Mouse (Mus musculus): ENCODE measurements at regions not wholly inside any gene's neighbourhood (a gene's known extent, or its start where the extent isn't known, plus 50 kb on each side); places are given as distances from the start of the nearest gene placed in this dataset.

- no peak for ATAC-seq
Measured at GRCm38 (mm10) chr12:78119855-78120254, 74.2 kb upstream of the Gm6657 start.

GRCm38 (mm10) chr12:78129130-78129845 is 64.8 kb upstream of the Gm6657 start:
- ATAC-seq, result no peak

- ATAC-seq, result no peak
Measured at GRCm38 (mm10) chr12:78132016-78132797, 61.8 kb upstream of the Gm6657 start.

GRCm38 (mm10) chr12:78133341-78133740 is 60.7 kb upstream of the Gm6657 start:
- ATAC-seq, result no peak

GRCm38 (mm10) chr12:78133984-78134383 is 60.1 kb upstream of the Gm6657 start:
- no peak for ATAC-seq

GRCm38 (mm10) chr12:78137196-78137595 is 56.8 kb upstream of the Gm6657 start:
- ATAC-seq, result no peak

GRCm38 (mm10) chr12:78138467-78138866 is 55.6 kb upstream of the Gm6657 start:
- ATAC-seq, result no peak

Measured in inflammation-experienced regulatory T-cells, adult 6 months (primary cell).